Mouse (Mus musculus): ENCODE data around the gene Flcn.

DNA sequence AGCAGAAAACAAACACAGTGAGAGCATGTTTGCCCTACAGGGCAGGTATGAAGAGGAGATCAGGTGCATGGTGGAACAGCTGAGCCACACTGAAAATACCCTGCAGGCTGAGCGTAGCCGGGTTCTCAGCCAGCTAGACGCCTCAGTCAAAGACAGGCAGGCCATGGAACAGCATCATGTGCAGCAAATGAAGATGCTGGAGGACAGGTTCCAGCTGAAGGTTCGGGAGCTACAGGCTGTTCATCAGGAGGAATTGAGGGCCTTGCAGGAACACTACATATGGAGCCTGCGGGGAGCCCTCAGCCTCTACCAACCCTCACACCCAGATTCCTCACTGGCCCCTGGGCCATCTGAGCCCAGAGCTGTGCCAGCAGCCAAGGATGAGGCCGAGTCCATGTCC is 49.0 kb downstream of the Flcn start:
- TF ChIP-seq POLR2A (IDR thresholded peaks at IDR 0.05; ENCODE audit: low read depth, low read length): no peak
- TF ChIP-seq CTCF (IDR thresholded peaks at IDR 0.05; ENCODE audit: extremely low read depth, insufficient read depth, insufficient read length, insufficient replicate concordance): no peak
